Mouse (Mus musculus) myocyte (in vitro differentiated cells): ENCODE data around the gene Kank2. TPM values are rescaled to one million over a fixed set of nuclear protein-coding genes. Genes with fewer than 3 reads are reported as not detected.

Experiments
- H3K27me3 ChIP-seq: one replicate; pipeline ENCODE4 v1.6.1; 2011; ENCODE audit not compliant: control insufficient read depth, insufficient read depth, insufficient read length
- H3K36me3 ChIP-seq: one replicate; pipeline ENCODE4 v1.6.1; 2011; ENCODE audit not compliant: control insufficient read depth, insufficient read depth
- H3K4me2 ChIP-seq: one replicate; pipeline ENCODE4 v1.6.1; 2011; ENCODE audit warnings: low read depth, control low read depth
- H3K4me3 ChIP-seq: one replicate; pipeline ENCODE4 v1.5.1; 2011; ENCODE audit warnings: mild to moderate bottlenecking, control low read depth, moderate library complexity
- H3K79me2 ChIP-seq: one replicate; pipeline ENCODE4 v1.6.1; 2011; ENCODE audit not compliant: control insufficient read depth, insufficient read depth
- H3ac ChIP-seq: one replicate; pipeline ENCODE4 v1.6.1; 2011; ENCODE audit not compliant: control insufficient read depth, insufficient read length
- CEBPB ChIP-seq: IDR thresholded peaks from 2 replicates; pipeline ENCODE4 v1.6.1; 2011; ENCODE audit warnings: mild to moderate bottlenecking, moderate library complexity; ENCODE audit not compliant: poor library complexity, insufficient read depth, severe bottlenecking
- E2F4 ChIP-seq: IDR thresholded peaks from one replicate; pipeline ENCODE4 v1.6.1; 2011; ENCODE audit warnings: mild to moderate bottlenecking, control low read depth, moderate library complexity; ENCODE audit not compliant: insufficient read depth
- MAX ChIP-seq: IDR thresholded peaks from one replicate; pipeline ENCODE4 v1.6.1; 2011; ENCODE audit warnings: low read depth, mild to moderate bottlenecking, control low read depth
- MYOD1 ChIP-seq, 3 experiments: IDR thresholded peaks; one replicate each; pipeline ENCODE4 v1.6.1; 2011; ENCODE audit warnings: control low read depth in 2 of 3, low read depth in 2 of 3, mild to moderate bottlenecking in 2 of 3, moderate library complexity in 1 of 3; ENCODE audit not compliant: insufficient read length in 2 of 3, control insufficient read depth in 1 of 3
- MYOG ChIP-seq, 3 experiments: IDR thresholded peaks; one replicate each; pipeline ENCODE4 v1.6.1; 2011; ENCODE audit warnings: control low read depth in 2 of 3, low read depth in 2 of 3, mild to moderate bottlenecking in 2 of 3; ENCODE audit not compliant: insufficient read length in 2 of 3, control insufficient read depth in 1 of 3, insufficient read depth in 1 of 3
- POLR2A ChIP-seq: IDR thresholded peaks from one replicate; pipeline ENCODE4 v1.6.1; 2011; ENCODE audit warnings: low read depth, mild to moderate bottlenecking, control low read depth, moderate library complexity; ENCODE audit not compliant: insufficient read length
- POLR2AphosphoS2 ChIP-seq: IDR thresholded peaks from one replicate; pipeline ENCODE4 v1.6.1; 2011; ENCODE audit warnings: low read depth, control low read depth; ENCODE audit not compliant: insufficient read length
- REST ChIP-seq: IDR thresholded peaks from one replicate; pipeline ENCODE4 v1.6.1; 2011; ENCODE audit warnings: mild to moderate bottlenecking, control low read depth, moderate library complexity; ENCODE audit not compliant: insufficient read depth, insufficient read length
- SRF ChIP-seq: IDR thresholded peaks from one replicate; pipeline ENCODE4 v1.6.1; 2011; ENCODE audit warnings: low read depth; ENCODE audit not compliant: control insufficient read depth, insufficient read length
- TCF12 ChIP-seq: IDR thresholded peaks from one replicate; pipeline ENCODE4 v1.6.1; 2011; ENCODE audit warnings: mild to moderate bottlenecking, control low read depth; ENCODE audit not compliant: poor library complexity, insufficient read depth, severe bottlenecking
- TCF3 ChIP-seq: IDR thresholded peaks from one replicate; pipeline ENCODE4 v1.6.1; 2011; ENCODE audit warnings: low read depth, control low read depth; ENCODE audit not compliant: insufficient read length
- USF1 ChIP-seq: IDR thresholded peaks from one replicate; pipeline ENCODE4 v1.6.1; 2011; ENCODE audit warnings: low read depth, mild to moderate bottlenecking, control low read depth, moderate library complexity
- polyA plus RNA-seq: library from polyadenylated mRNA; unstranded; fragments of >200 nt; fragmentation: generic; extraction: Trizol; gene quantifications from one replicate; pipeline ENCODE4 v1.2.1, GENCODE M21; 2012; ENCODE audit warnings: missing spikeins

Kank2 gene
- polyA plus RNA-seq, 1 experiment = 49.4 TPM

DNA sequence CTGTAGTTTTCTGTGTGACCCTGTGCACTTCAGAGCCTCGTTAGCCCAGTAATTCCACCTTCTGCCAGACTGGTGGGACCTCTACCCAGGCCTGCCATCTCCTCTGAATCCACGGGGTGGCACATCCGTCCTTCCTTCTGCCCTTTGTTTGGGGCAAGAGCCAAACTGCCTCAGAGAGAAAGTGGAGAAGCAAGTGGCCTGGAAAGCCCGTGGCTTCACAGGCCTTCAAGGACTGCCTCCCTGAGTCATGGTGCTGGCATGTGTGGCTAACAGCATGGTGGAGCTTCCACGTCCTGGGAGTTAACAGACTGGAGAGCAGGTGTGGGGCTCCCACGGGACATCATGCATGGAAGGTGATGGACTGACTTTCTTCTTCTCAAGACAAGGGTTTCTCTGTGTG, 47.2 kb downstream of the Kank2 start:
- TF ChIP-seq MAX (no peak), MYOG (IDR thresholded peaks at IDR 0.05; ENCODE audit: control insufficient read depth in 1 of 3, insufficient read depth in 1 of 3, insufficient read length in 2 of 3, low read depth in 2 of 3) (peak; percentile 14 to 92 (median 67)), POLR2A (peak; percentile 28), SRF (peak; percentile 18), E2F4 (no peak), TCF12 (peak; percentile 46), MYOD1 (IDR thresholded peaks at IDR 0.05; ENCODE audit: control insufficient read depth in 1 of 3, insufficient read length in 2 of 3, low read depth in 2 of 3) (peak; percentile 5 to 94 (median 92)), REST (no peak), USF1 (no peak), TCF3 (peak; percentile 61), POLR2AphosphoS2 (peak; percentile 84), CEBPB (no peak)
- peaks cover 20% of the 10 kb centered on the region for H3K36me3 ChIP-seq
- H3K79me2 ChIP-seq = no peaks in the 10 kb centered on the region

DNA sequence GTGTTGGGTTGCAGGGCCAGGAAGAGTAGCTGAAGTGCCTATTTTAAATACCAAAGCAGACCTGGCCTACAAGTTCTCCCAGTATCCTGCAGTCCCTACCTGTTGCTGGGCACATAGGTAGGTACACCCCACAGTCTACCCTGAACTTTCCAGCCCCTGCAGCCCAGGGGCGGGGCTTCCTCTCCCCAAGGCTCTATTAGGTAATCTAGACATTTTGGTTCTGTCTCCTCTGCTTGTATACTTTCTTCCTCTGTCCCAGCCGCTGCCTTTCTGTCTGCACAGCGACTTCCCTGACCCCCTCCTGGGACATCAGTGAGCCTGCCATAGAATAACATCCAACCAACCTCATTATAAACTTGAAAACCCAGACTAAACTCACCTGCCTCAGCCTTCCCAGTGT, 48.2 kb downstream of the Kank2 start:
- H3K79me2 ChIP-seq = peaks cover 1% of the 10 kb centered on the region
- H3K4me2 ChIP-seq = no peak overlapping the region
- H3K27me3 ChIP-seq = no peaks in the 10 kb centered on the region
- H3K4me3 ChIP-seq = no peak overlapping the region
- no peak for TF ChIP-seq MYOD1 (IDR thresholded peaks at IDR 0.05; ENCODE audit: control insufficient read depth in 1 of 3, insufficient read length in 2 of 3, low read depth in 2 of 3)
- TF ChIP-seq MYOG (IDR thresholded peaks at IDR 0.05; ENCODE audit: control insufficient read depth in 1 of 3, insufficient read depth in 1 of 3, insufficient read length in 2 of 3, low read depth in 2 of 3) = no peak
- no peak for TF ChIP-seq USF1
- no peak for TF ChIP-seq CEBPB
- no peak for TF ChIP-seq REST
- no peak for TF ChIP-seq TCF12
- TF ChIP-seq POLR2A = no peak
- peaks cover 26% of the 10 kb centered on the region for H3K36me3 ChIP-seq
- no peak overlapping the region for H3ac ChIP-seq

More for the DNA sequence above, 47.2 kb downstream of the Kank2 start:
- Histone ChIP-seq H3ac (no peak overlapping the region), H3K4me2 (peak overlapping the region; percentile 65), H3K27me3 (no peaks in the 10 kb centered on the region), H3K4me3 (no peak overlapping the region)

- Histone ChIP-seq H3K36me3 (peaks cover 26% of the 10 kb centered on the region), H3ac (no peak overlapping the region), H3K4me2 (no peak overlapping the region), H3K27me3 (no peaks in the 10 kb centered on the region), H3K79me2 (peaks cover 4% of the 10 kb centered on the region), H3K4me3 (no peak overlapping the region)
- no peak for TF ChIP-seq USF1
- TF ChIP-seq MYOD1 (IDR thresholded peaks at IDR 0.05; ENCODE audit: control insufficient read depth in 1 of 3, insufficient read length in 2 of 3, low read depth in 2 of 3) = no peak
- TF ChIP-seq POLR2AphosphoS2 = no peak
- no peak for TF ChIP-seq SRF
- no peak for TF ChIP-seq MYOG (IDR thresholded peaks at IDR 0.05; ENCODE audit: control insufficient read depth in 1 of 3, insufficient read depth in 1 of 3, insufficient read length in 2 of 3, low read depth in 2 of 3)
- no peak for TF ChIP-seq MAX
These were observed 49.0 kb downstream of the Kank2 start for GRCm38 (mm10) chr9:21749382-21750118.

DNA sequence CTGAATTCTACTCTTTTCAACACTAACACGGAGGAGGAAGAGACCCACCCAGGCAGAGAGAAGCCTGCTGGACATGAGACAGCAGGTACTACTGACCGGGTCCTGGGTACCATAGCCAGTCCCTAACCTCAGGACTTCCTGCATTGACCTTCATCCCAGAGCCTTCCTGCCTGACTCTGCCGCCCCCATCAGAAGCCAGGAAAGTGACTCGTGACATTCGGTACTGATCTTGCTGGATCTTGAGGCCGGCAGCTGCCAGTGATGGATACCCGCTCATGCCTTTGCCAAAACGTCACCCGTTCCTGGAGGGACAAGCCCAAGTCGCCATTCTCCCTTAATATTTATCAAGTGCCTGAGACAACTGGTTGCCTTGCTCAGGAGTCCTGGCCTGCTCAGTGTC, 50.1 kb downstream of the Kank2 start:
- Histone ChIP-seq H3K4me2 (no peak overlapping the region), H3K27me3 (no peaks in the 10 kb centered on the region), H3K4me3 (no peak overlapping the region), H3K79me2 (peaks cover 4% of the 10 kb centered on the region), H3ac (no peak overlapping the region), H3K36me3 (peaks cover 36% of the 10 kb centered on the region)
- TF ChIP-seq MYOD1 (IDR thresholded peaks at IDR 0.05; ENCODE audit: control insufficient read depth in 1 of 3, insufficient read length in 2 of 3, low read depth in 2 of 3) (peak in 1 of 3 experiments; percentile 30), POLR2A (no peak), MYOG (IDR thresholded peaks at IDR 0.05; ENCODE audit: control insufficient read depth in 1 of 3, insufficient read depth in 1 of 3, insufficient read length in 2 of 3, low read depth in 2 of 3) (peak in 1 of 3 experiments; percentile 21)

DNA sequence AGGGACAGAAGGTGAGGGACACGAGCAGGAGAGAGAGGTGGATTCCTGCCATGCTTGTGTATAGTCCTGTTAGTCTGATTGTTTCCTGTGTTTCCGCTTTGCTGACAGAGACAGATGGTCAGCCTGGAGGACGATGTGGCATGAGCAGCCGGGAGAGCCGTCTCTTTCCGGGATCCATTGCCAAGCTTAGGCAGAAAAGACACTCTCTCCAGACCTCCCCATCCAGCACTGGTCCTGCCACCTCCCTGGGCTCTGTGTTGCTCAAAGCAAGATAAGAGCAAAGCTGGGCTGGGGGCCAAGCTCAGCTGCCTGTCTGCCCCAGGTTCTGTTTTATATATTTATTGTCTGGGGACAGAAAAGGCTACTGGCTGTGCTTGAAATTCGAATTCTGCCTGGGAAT, 50.5 kb downstream of the Kank2 start:
- Histone ChIP-seq H3ac (no peak overlapping the region), H3K27me3 (no peaks in the 10 kb centered on the region), H3K4me2 (no peak overlapping the region), H3K79me2 (peaks cover 4% of the 10 kb centered on the region), H3K36me3 (peaks cover 36% of the 10 kb centered on the region), H3K4me3 (no peak overlapping the region)
- TF ChIP-seq TCF12 (no peak), CEBPB (no peak), POLR2A (no peak), POLR2AphosphoS2 (peak; percentile 39), USF1 (no peak), MYOD1 (IDR thresholded peaks at IDR 0.05; ENCODE audit: control insufficient read depth in 1 of 3, insufficient read length in 2 of 3, low read depth in 2 of 3) (peak in 2 of 3 experiments; percentile 32 to 37), SRF (no peak), TCF3 (no peak), MAX (no peak), E2F4 (no peak), MYOG (IDR thresholded peaks at IDR 0.05; ENCODE audit: control insufficient read depth in 1 of 3, insufficient read depth in 1 of 3, insufficient read length in 2 of 3, low read depth in 2 of 3) (no peak), REST (no peak)
